Mouse (Mus musculus): ENCODE data around the gene Rbfox3. TPM values are rescaled to one million over a fixed set of nuclear protein-coding genes. Genes with fewer than 3 reads are reported as not detected.

Gene Rbfox3
- total and polyA plus RNA-seq, 2 experiments from 2014 or later = 60.3 to 73.3 TPM

DNA sequence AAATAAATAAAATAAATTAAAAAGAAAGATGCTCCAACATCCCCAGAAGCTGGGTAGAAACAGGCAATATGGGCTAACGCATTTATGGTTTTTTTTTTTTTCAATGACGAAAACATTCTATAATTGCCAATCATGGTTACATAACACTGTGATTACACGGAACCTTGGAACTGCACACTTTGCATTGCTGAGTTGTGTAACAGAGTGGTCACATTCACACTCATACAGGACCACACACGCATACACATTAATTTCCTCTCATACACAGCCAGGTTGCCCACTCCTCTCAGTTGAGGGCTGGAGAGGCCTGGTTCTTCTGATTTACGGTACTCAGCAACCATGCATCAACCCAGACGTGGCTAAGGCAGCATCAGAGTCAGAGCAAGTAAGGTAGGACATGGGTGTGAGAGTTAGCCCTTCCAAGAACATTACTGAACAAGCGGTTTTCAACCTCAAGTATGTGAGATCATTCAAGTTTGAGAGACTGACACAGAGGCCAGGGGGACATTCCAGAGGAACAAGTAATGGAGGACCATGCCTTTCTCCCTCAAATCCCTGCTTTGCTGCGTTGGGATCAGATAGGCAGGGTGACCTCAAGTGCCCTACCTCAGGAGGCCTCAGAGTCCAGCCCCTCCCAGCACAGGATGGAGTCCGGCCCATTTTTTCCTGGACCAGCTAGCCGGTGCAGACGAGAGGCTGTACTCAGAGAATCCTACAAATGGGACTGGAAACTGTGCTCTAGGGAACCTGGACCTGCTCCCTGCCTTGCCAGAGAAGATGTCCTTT is 457.3 kb downstream of the Rbfox3 start:
- H3K9ac ChIP-seq (replicated peaks; ENCODE audit: low read length, poor library complexity, severe bottlenecking) = no peak overlapping the region
- ATAC-seq (ENCODE audit: low FRiP score) = no peak

DNA sequence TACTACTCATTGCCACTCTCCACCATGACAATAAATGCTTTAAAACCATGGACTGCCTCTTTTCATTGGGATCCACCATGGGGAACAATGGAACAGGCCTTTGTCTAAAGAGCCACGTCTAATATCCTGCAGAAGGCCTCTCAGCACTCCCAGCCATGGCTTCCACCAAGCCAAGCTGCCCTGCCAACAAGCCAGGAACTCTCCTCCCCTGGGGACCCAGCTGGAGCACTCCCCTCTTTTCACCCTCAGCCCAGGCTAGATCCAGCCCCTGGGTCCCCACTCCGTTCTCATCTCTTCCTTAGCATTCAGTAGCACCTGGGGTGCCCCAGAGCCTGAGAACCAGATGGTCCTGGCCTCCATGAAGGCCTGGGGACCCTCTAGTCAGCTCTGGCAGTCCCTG is 458.4 kb downstream of the Rbfox3 start:
- Histone ChIP-seq H3K36me3 (ENCODE audit: insufficient read depth, low read length) (no peaks in the 10 kb centered on the region), H3K27me3 (ENCODE audit: insufficient read depth, low read length) (no peaks in the 10 kb centered on the region), H3K9me3 (ENCODE audit: low read length) (no peaks in the 10 kb centered on the region), H3K27ac (ENCODE audit: low read depth, low read length) (no peak overlapping the region), H3K4me2 (ENCODE audit: low read depth, low read length, poor library complexity, severe bottlenecking) (no peak overlapping the region), H3K4me1 (ENCODE audit: insufficient read depth, low read length) (no peaks in the 10 kb centered on the region), H3K9ac (replicated peaks; ENCODE audit: low read length, poor library complexity, severe bottlenecking) (no peak overlapping the region), H3K4me3 (ENCODE audit: low read depth, low read length) (no peak overlapping the region)
- no peak for DNase-seq (ENCODE audit: low spot score)
- TF ChIP-seq CTCF (IDR thresholded peaks at IDR 0.05) = no peak
- 58% methylated on average over 2 of the region's 2 CpGs for WGBS
- no peak for ATAC-seq (ENCODE audit: low FRiP score)

More for the DNA sequence above, 457.3 kb downstream of the Rbfox3 start:
- no peak overlapping the region for H3K4me2 ChIP-seq (ENCODE audit: low read depth, low read length, poor library complexity, severe bottlenecking)
- H3K27me3 ChIP-seq (ENCODE audit: insufficient read depth, low read length) = no peaks in the 10 kb centered on the region
- WGBS = 76% methylated on average over 11 of the region's 11 CpGs
- TF ChIP-seq CTCF (IDR thresholded peaks at IDR 0.05) = no peak
- H3K27ac ChIP-seq (ENCODE audit: low read depth, low read length) = no peak overlapping the region
- H3K9me3 ChIP-seq (ENCODE audit: low read length) = no peaks in the 10 kb centered on the region
- H3K4me3 ChIP-seq (ENCODE audit: low read depth, low read length) = no peak overlapping the region
- no peaks in the 10 kb centered on the region for H3K36me3 ChIP-seq (ENCODE audit: insufficient read depth, low read length)
- no peaks in the 10 kb centered on the region for H3K4me1 ChIP-seq (ENCODE audit: insufficient read depth, low read length)
- DNase-seq (ENCODE audit: low spot score) = no peak

DNA sequence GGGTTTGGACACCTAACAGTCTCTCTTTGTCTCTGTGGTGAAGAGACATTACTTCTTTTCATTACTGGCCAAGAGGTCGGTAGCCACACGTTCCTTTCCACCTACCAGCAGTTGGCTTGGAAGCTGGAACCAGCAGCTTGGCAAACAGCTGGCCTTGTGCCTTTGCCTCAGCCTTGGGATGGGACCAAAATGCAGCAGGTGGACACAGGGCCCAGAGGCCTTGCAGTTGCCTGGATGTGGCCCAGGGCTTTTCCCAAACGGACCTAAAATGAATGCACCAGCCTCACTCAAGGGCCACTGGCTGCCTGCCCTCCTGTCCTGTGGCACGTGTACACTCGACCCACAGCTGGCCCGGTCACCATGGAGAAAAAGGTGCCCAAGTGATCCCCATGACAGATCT is 460.2 kb downstream of the Rbfox3 start:
- DNase-seq (ENCODE audit: low spot score) = no peak
- no peak overlapping the region for H3K4me3 ChIP-seq (ENCODE audit: low read depth, low read length)
- no peaks in the 10 kb centered on the region for H3K9me3 ChIP-seq (ENCODE audit: low read length)
- no peaks in the 10 kb centered on the region for H3K36me3 ChIP-seq (ENCODE audit: insufficient read depth, low read length)
- no peak for TF ChIP-seq CTCF (IDR thresholded peaks at IDR 0.05)
- no peak for ATAC-seq (ENCODE audit: low FRiP score)
- H3K4me1 ChIP-seq (ENCODE audit: insufficient read depth, low read length) = no peaks in the 10 kb centered on the region
- H3K27me3 ChIP-seq (ENCODE audit: insufficient read depth, low read length) = no peaks in the 10 kb centered on the region
- no peak overlapping the region for H3K4me2 ChIP-seq (ENCODE audit: low read depth, low read length, poor library complexity, severe bottlenecking)
- WGBS = 74% methylated on average over 6 of the region's 6 CpGs
- H3K9ac ChIP-seq (replicated peaks; ENCODE audit: low read length, poor library complexity, severe bottlenecking) = no peak overlapping the region
- no peak overlapping the region for H3K27ac ChIP-seq (ENCODE audit: low read depth, low read length)

GRCm38 (mm10) chr11:118448385-118448784 is 463.0 kb downstream of the Rbfox3 start:
- DNase-seq (ENCODE audit: low spot score) = no peak

GRCm38 (mm10) chr11:118447346-118447745 is 464.1 kb downstream of the Rbfox3 start:
- H3K36me3 ChIP-seq (ENCODE audit: insufficient read depth, low read length) = no peaks in the 10 kb centered on the region
- H3K9me3 ChIP-seq (ENCODE audit: low read length) = no peaks in the 10 kb centered on the region
- 0 out of 2 replicates have a peak, but pooled peaks cover 5% of the 10 kb centered on the region for H3K27me3 ChIP-seq (ENCODE audit: insufficient read depth, low read length)
- no peak for TF ChIP-seq CTCF (IDR thresholded peaks at IDR 0.05)
- DNase-seq (ENCODE audit: low spot score) = no peak
- no peak overlapping the region for H3K9ac ChIP-seq (replicated peaks; ENCODE audit: low read length, poor library complexity, severe bottlenecking)
- H3K4me1 ChIP-seq (ENCODE audit: insufficient read depth, low read length) = no peaks in the 10 kb centered on the region
- H3K4me3 ChIP-seq (ENCODE audit: low read depth, low read length) = no peak overlapping the region
- no peak for ATAC-seq (ENCODE audit: low FRiP score)
- H3K27ac ChIP-seq (ENCODE audit: low read depth, low read length) = no peak overlapping the region
- H3K4me2 ChIP-seq (ENCODE audit: low read depth, low read length, poor library complexity, severe bottlenecking) = no peak overlapping the region
- 79% methylated on average over 4 of the region's 4 CpGs for WGBS

More at GRCm38 (mm10) chr11:118448385-118448784, 463.0 kb downstream of the Rbfox3 start:
- TF ChIP-seq CTCF (IDR thresholded peaks at IDR 0.05) = no peak
- Histone ChIP-seq H3K27ac (ENCODE audit: low read depth, low read length) (no peak overlapping the region), H3K9me3 (ENCODE audit: low read length) (no peaks in the 10 kb centered on the region), H3K36me3 (ENCODE audit: insufficient read depth, low read length) (no peaks in the 10 kb centered on the region), H3K4me2 (ENCODE audit: low read depth, low read length, poor library complexity, severe bottlenecking) (no peak overlapping the region), H3K9ac (replicated peaks; ENCODE audit: low read length, poor library complexity, severe bottlenecking) (no peak overlapping the region), H3K4me3 (ENCODE audit: low read depth, low read length) (no peak overlapping the region), H3K4me1 (ENCODE audit: insufficient read depth, low read length) (no peaks in the 10 kb centered on the region), H3K27me3 (ENCODE audit: insufficient read depth, low read length) (0 out of 2 replicates have a peak, but pooled peaks cover 5% of the 10 kb centered on the region)
- WGBS = 81% methylated on average over 8 of the region's 8 CpGs
- ATAC-seq (ENCODE audit: low FRiP score) = no peak

DNA sequence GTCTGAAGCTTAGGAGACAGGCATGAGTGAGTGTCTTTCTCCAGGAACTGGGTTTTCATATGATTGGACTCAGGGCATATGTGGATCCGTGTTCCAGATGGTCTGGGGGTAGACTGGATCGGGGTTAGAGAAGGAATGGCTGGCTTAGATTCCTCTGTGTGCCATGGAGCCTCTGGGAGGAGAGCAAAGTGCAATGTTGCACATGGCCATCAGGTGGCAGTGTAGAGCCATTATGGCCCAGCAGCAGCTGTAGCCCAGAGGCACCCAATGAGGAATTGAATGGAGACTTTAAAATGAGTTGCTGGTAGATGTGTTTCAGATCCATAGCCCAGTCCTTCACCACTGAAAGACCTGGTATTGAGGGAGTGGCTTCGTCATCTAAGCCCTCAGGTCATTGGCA is 465.6 kb downstream of the Rbfox3 start:
- no peaks in the 10 kb centered on the region for H3K9me3 ChIP-seq (ENCODE audit: low read length)
- WGBS = 14% methylated on average over 3 of the region's 3 CpGs
- 0 out of 2 replicates have a peak, but pooled peaks cover 5% of the 10 kb centered on the region for H3K27me3 ChIP-seq (ENCODE audit: insufficient read depth, low read length)
- H3K9ac ChIP-seq (replicated peaks; ENCODE audit: low read length, poor library complexity, severe bottlenecking) = no peak overlapping the region
- DNase-seq (ENCODE audit: low spot score) (peak; percentile 85), ATAC-seq (ENCODE audit: low FRiP score) (peak; percentile 48)
- TF ChIP-seq CTCF (IDR thresholded peaks at IDR 0.05) = peak; percentile 99
- H3K36me3 ChIP-seq (ENCODE audit: insufficient read depth, low read length) = no peaks in the 10 kb centered on the region
- no peaks in the 10 kb centered on the region for H3K4me1 ChIP-seq (ENCODE audit: insufficient read depth, low read length)
- no peak overlapping the region for H3K4me2 ChIP-seq (ENCODE audit: low read depth, low read length, poor library complexity, severe bottlenecking)
- no peak overlapping the region for H3K27ac ChIP-seq (ENCODE audit: low read depth, low read length)
- H3K4me3 ChIP-seq (ENCODE audit: low read depth, low read length) = no peak overlapping the region
